Mouse (Mus musculus): ENCODE measurements around the gene Plxnd1. TPM values are rescaled to one million over a fixed set of nuclear protein-coding genes. Genes with fewer than 3 reads are reported as not detected.

Plxnd1 gene
- total RNA-seq, 1 experiment from 2014 or later, result 12.2 TPM

DNA sequence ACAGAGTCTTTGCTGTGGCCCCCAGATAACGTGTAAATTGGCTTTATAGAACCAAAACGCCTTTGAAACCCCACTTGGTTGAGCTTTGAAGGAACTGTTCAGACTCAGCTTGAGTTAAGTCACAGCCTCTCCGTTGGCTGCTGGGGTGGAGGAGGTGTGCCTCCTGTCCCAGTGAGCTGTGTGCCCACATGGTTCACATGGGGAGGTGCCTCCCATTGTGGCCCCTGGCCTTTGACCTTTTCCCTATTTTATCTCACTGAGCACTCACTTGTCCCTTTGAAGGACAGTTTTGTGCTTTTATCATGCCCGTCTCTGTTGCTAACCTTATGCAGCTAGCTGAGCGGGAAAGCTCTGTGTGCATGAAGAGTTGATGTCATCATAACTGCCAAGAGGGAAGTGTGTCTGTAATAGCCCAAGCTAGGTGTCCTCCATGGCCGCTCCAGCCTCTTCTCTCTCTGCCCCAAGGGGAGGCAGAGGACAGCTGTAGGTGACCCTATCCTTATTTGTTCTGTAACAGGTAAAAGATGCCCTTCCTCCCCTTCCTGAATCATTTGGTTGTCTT, 86.3 kb downstream of the Plxnd1 start:
- no peak for ATAC-seq (ENCODE audit: extremely low read depth, insufficient number of reproducible peaks, low FRiP score, poor library complexity, severe bottlenecking)

- ATAC-seq (ENCODE audit: extremely low read depth, insufficient number of reproducible peaks, low FRiP score, poor library complexity, severe bottlenecking), result no peak
Observed at GRCm38 (mm10) chr6:115906871-115907270, 87.9 kb downstream of the Plxnd1 start.

- ATAC-seq (ENCODE audit: extremely low read depth, insufficient number of reproducible peaks, low FRiP score, poor library complexity, severe bottlenecking), result no peak
Observed at GRCm38 (mm10) chr6:115906455-115906854, 88.3 kb downstream of the Plxnd1 start.

- no peak for ATAC-seq (ENCODE audit: extremely low read depth, insufficient number of reproducible peaks, low FRiP score, poor library complexity, severe bottlenecking)
Observed at GRCm38 (mm10) chr6:115905568-115905967, 89.2 kb downstream of the Plxnd1 start.

Other genes with a start within 250 kb of the Plxnd1 start
- gene Tmem40, start 232.6 kb downstream of the Plxnd1 start, total RNA-seq (2017), result 15.1 and 20.1 TPM in 2 replicates
- gene Cand2, start 220.5 kb downstream of the Plxnd1 start, total RNA-seq (2017), result 0.86 and 1.0 TPM in 2 replicates
- 1,487 and 1,493 TPM in 2 replicates for gene Rpl32, start 186.3 kb downstream of the Plxnd1 start, total RNA-seq (2017)
- gene Efcab12, start 156.6 kb downstream of the Plxnd1 start, total RNA-seq (2017), result 0.12 and 0.81 TPM in 2 replicates
- gene Mbd4, start 141.6 kb downstream of the Plxnd1 start, total RNA-seq (2017), result 34.9 and 35.7 TPM in 2 replicates
- 1.6 and 2.8 TPM in 2 replicates for gene Ift122, start 141.5 kb downstream of the Plxnd1 start, total RNA-seq (2017)
- 0.12 TPM in 1 of 2 replicates, not detected in the other for gene Rho, start 63.3 kb downstream of the Plxnd1 start, total RNA-seq (2017)
- gene H1foo, start 50.1 kb downstream of the Plxnd1 start, total RNA-seq (2017), result not detected in 2 replicates
- gene Tmcc1, start 198.5 kb upstream of the Plxnd1 start, total RNA-seq (2017), result 154 and 191 TPM in 2 replicates
- 258 and 266 TPM in 2 replicates for gene Washc2, start 213.0 kb upstream of the Plxnd1 start, total RNA-seq (2017)